Mouse (Mus musculus) bone marrow, adult 2 months (tissue): Measurements from ENCODE around the gene Gm10408. TPM values are rescaled to one million over a fixed set of nuclear protein-coding genes. Genes with fewer than 3 reads are reported as not detected.
"Not testable (repeated sequence)": the region's sequence is repeated elsewhere in the genome, so short reads cannot be mapped to it uniquely, and the experiment has no call there.

ENCODE experiments used
- H3K27ac ChIP-seq: fragments of 200-500 bp; 2 replicates; pipeline ENCODE4 v1.5.1; 2012; ENCODE audit warnings: low read depth, mild to moderate bottlenecking, control low read depth, inconsistent platforms, low read length; ENCODE audit not compliant: control insufficient read depth, poor library complexity, insufficient read depth
- H3K4me1 ChIP-seq: fragments of 200-500 bp; 2 replicates; pipeline ENCODE4 v1.6.1; 2011; ENCODE audit warnings: low read length; ENCODE audit not compliant: control insufficient read depth, insufficient read depth
- H3K4me3 ChIP-seq: fragments of 200-500 bp; replicated peaks from 2 replicates; pipeline ENCODE3; 2011; ENCODE audit warnings: mild to moderate bottlenecking, low read depth, low read length, control low read depth; ENCODE audit not compliant: control insufficient read depth
- WGBS: fragments of 180-500 bp; shearing (Covaris S2); methylation state at CpG from one replicate; pipeline ENCODE4 v1.1.7; 2018; 5-methylcytosine and 5-hydroxymethylcytosine counted together
- polyA plus RNA-seq: library from polyadenylated mRNA; stranded (reverse); fragments of >200 nt; gene quantifications from 2 replicates; pipeline ENCODE4 v1.2.4, GENCODE M21; 2011; ENCODE audit warnings: low replicate concordance; ENCODE audit not compliant: missing spikeins, insufficient read depth, insufficient read length

Gene Gm10408
- not detected in 2 replicates for polyA plus RNA-seq

DNA sequence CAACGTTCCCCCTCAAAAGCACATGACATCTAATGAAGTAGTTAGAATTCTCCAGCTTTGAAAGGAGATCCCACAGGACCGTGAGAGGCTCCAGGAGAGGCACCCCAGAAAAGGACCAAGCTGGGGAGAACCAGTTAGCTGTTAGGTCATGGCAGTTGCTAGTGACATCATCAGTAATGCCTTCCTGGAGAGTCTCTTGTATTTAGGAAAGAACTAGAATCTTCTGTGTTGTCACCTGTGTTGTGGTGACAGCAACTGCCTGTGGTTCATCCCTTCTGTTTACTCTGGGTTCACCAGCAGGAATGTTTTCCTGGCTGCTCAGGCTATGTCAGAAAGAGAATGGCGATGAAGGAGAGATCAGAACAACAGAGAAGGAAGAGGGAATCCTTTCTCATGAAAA, at the start of gene Gm10408:
Gm10408 (plus strand) TSS at position 301 of the 400 bp plus-strand sequence.
- not testable (repeated sequence) for H3K4me3 ChIP-seq, H3K27ac ChIP-seq, H3K4me1 ChIP-seq
- no CpG with 5 or more reads among the region's 3 CpGs for WGBS

DNA sequence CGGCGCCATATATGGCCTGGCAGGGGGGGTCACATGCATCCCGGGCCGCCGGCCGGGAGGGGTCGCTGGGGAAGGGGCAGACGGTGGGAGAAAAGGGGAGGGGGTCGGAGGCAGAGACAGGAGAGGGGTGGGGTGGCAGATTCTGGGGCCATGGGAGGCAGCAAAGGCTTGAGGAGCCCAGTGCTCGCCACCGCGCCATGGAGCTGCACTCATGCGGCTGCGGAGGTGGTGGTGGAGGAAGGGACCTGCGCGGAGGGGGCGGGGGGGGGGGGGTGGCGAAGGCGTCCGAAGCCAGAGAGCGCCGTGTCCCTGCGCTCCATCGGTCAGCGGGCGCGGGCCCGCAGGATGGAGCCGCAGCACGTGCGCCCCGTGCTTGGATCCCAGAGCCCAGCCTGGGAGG, 36.9 kb upstream of the Gm10408 start, which contains the start of gene Gm10409:
Gm10409 (plus strand) TSS at position 301 of the 400 bp plus-strand sequence.
- not testable (repeated sequence) for H3K27ac ChIP-seq, H3K4me3 ChIP-seq, H3K4me1 ChIP-seq
- WGBS, result no CpG with 5 or more reads among the region's 32 CpGs

DNA sequence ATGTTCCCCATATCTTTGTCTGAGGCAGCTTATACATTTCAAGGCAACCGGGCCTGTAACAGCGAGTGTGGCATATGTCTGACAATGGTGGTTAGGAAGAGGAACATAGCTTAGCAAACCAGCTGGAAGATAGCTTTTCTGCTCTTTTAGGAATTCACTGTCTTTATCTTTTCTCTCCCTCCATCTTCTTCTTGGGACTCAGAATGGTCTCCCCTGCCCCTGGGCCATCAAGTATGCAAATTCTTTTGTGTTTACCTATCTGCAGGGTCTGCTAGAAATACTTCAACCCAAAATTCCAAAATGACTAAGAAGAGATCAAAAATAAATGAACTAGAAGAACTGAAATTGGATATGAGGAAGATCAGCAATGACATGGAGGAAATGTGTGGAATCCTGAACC, 21.4 kb upstream of the Gm10408 start, which contains the start of gene Gm3005:
Gm3005 (plus strand) TSS at position 301 of the 400 bp plus-strand sequence.
- not testable (repeated sequence) for H3K27ac ChIP-seq, H3K4me3 ChIP-seq, H3K4me1 ChIP-seq
- no CpG with 5 or more reads among the region's 2 CpGs for WGBS

Other genes starting within 250 kb of the Gm10408 start
- gene D830030K20Rik, start 240.9 kb upstream of the Gm10408 start, polyA plus RNA-seq, result not detected in 2 replicates
- not detected in 2 replicates for gene Gm2956, start 116.8 kb upstream of the Gm10408 start, polyA plus RNA-seq
- gene Gm10413, start 54.3 kb upstream of the Gm10408 start, polyA plus RNA-seq, result not detected in 2 replicates
- gene Gm10409, start 36.8 kb upstream of the Gm10408 start, polyA plus RNA-seq, result not detected in 2 replicates
- not detected in 2 replicates for gene Gm3005, start 21.3 kb upstream of the Gm10408 start, polyA plus RNA-seq
- gene Gm3012, start 185.1 kb downstream of the Gm10408 start, polyA plus RNA-seq, result not detected in 2 replicates
- gene Gm3020, start 202.7 kb downstream of the Gm10408 start, polyA plus RNA-seq, result not detected in 2 replicates
- not detected in 2 replicates for gene Gm3043, start 239.4 kb downstream of the Gm10408 start, polyA plus RNA-seq